Mouse (Mus musculus): ENCODE results near the gene Intu.

Intu gene

GRCm38 (mm10) chr3:40685855-40686515 is 154.9 kb downstream of the Intu start:
- peak; percentile 44 for DNase-seq

GRCm38 (mm10) chr3:40686836-40687235 is 155.8 kb downstream of the Intu start:
- DNase-seq = no peak

- no peak for DNase-seq
These were observed 156.5 kb downstream of the Intu start for GRCm38 (mm10) chr3:40687588-40687987.

GRCm38 (mm10) chr3:40691566-40691965 is 160.5 kb downstream of the Intu start:
- DNase-seq = no peak

GRCm38 (mm10) chr3:40693435-40693834 is 162.3 kb downstream of the Intu start:
- DNase-seq = no peak

- DNase-seq = no peak
These were observed 162.9 kb downstream of the Intu start for GRCm38 (mm10) chr3:40693960-40694359.

GRCm38 (mm10) chr3:40694438-40694837 is 163.4 kb downstream of the Intu start:
- no peak for DNase-seq

- DNase-seq = no peak
These were observed 164.1 kb downstream of the Intu start for GRCm38 (mm10) chr3:40695162-40695561.

GRCm38 (mm10) chr3:40698834-40699233 is 167.7 kb downstream of the Intu start:
- DNase-seq = no peak

- no peak for DNase-seq
These were observed 173.8 kb downstream of the Intu start for GRCm38 (mm10) chr3:40704816-40705430.

- DNase-seq = no peak
These were observed 177.6 kb downstream of the Intu start, which contains the start of gene Slc25a31 for GRCm38 (mm10) chr3:40708655-40709054. Slc25a31 (plus strand) TSS chr3:40708855.

- DNase-seq = no peak
These were observed 185.0 kb downstream of the Intu start for GRCm38 (mm10) chr3:40716056-40716455.

GRCm38 (mm10) chr3:40719022-40719421 is 187.9 kb downstream of the Intu start:
- DNase-seq = no peak

GRCm38 (mm10) chr3:40738381-40738912 is 207.4 kb downstream of the Intu start:
- no peak for DNase-seq

GRCm38 (mm10) chr3:40744024-40744835 is 213.1 kb downstream of the Intu start, which contains the start of gene Hspa4l:
Hspa4l (plus strand) TSS chr3:40744495.
- DNase-seq = no peak

GRCm38 (mm10) chr3:40744836-40745660 is 214.0 kb downstream of the Intu start:
- DNase-seq = peak; percentile 96

- DNase-seq = no peak
These were observed 214.8 kb downstream of the Intu start for GRCm38 (mm10) chr3:40745661-40746547.

Measured in right cerebral cortex, postnatal 4 days (tissue).